ENCODE assay signal across 8 mouse cellular contexts in genomic region chr2:146220591-146221075, GRCm38 (mm10). TPM values are rescaled to one million over a fixed set of nuclear protein-coding genes. Genes with fewer than 3 reads are reported as not detected.
DNase-seq lines count a peak whose midpoint lies in the region; ATAC-seq lines count a peak whose summit lies in the region.

No protein-coding gene starts in this region.

- H3K4me3 ChIP-seq in embryonic facial prominence, embryonic 14.5 days (ENCODE audit: low read depth, low read length): peak overlapping the region; percentile 50
- H3K4me3 ChIP-seq in intestine, embryonic 14.5 days (ENCODE audit: low read depth, low read length): peak overlapping the region; percentile 50; the same call in 1 of the 2 replicates
- H3K4me3 ChIP-seq in neural tube, embryonic 14.5 days (ENCODE audit: low read depth, low read length): peak overlapping the region; percentile 71

- intact Hi-C loops in left cerebral cortex, postnatal 4 days (cut with DNase I): loop anchor here (5.0 to 10.0 kb wide), 3 partner anchors 84 to 263 kb away; no protein-coding TSS in a partner anchor

- H3K9ac ChIP-seq in embryonic facial prominence, embryonic 14.5 days (ENCODE audit: low read depth, low read length): no peak overlapping the region
- no peak overlapping the region for H3K9ac ChIP-seq in intestine, embryonic 14.5 days (ENCODE audit: low read length)
- 0 out of 2 replicates have a peak overlapping the region, but pooled peaks have one; percentile 21 for H3K9ac ChIP-seq in neural tube, embryonic 14.5 days (replicated peaks; ENCODE audit: low read depth, low read length)

- DNase-seq in left cerebral cortex, postnatal 4 days: peak; percentile 86
- DNase-seq in left cerebral cortex, adult 9 months (ENCODE audit: low spot score in 2 of 2): no peak
- DNase-seq in embryonic facial prominence, embryonic 14.5 days (ENCODE audit: low spot score): no peak
- DNase-seq in intestine, embryonic 14.5 days (ENCODE audit: low spot score): peak; percentile 59
- no peak for DNase-seq in spleen, postnatal 36 days (ENCODE audit: low spot score in 2 of 2)
- DNase-seq in layer of hippocampus, adult 9-10 months (ENCODE audit: low spot score): no peak

- H3K4me1 ChIP-seq in embryonic facial prominence, embryonic 14.5 days (ENCODE audit: control insufficient read depth, insufficient read depth, low read length): peaks cover 22% of the 10 kb centered on the region
- peaks cover 23% of the 10 kb centered on the region for H3K4me1 ChIP-seq in intestine, embryonic 14.5 days (replicated peaks; ENCODE audit: control insufficient read depth, insufficient read depth, low read length)
- peaks cover 18% of the 10 kb centered on the region; the same call in 1 of the 2 replicates for H3K4me1 ChIP-seq in neural tube, embryonic 14.5 days (ENCODE audit: control insufficient read depth, insufficient read depth, low read length)

- H3K27me3 ChIP-seq in embryonic facial prominence, embryonic 14.5 days (replicated peaks; ENCODE audit: control insufficient read depth, insufficient read depth, low read length): peaks cover 92% of the 10 kb centered on the region
- H3K27me3 ChIP-seq in intestine, embryonic 14.5 days (replicated peaks; ENCODE audit: control insufficient read depth, insufficient read depth, low read length): peaks cover 96% of the 10 kb centered on the region
- H3K27me3 ChIP-seq in neural tube, embryonic 14.5 days (ENCODE audit: control insufficient read depth, insufficient read depth, low read length): peaks cover 18% of the 10 kb centered on the region

- H3K4me2 ChIP-seq in embryonic facial prominence, embryonic 14.5 days (ENCODE audit: low read depth, low read length): peak overlapping the region; percentile 99
- H3K4me2 ChIP-seq in intestine, embryonic 14.5 days (ENCODE audit: low read length): peak overlapping the region; percentile 94; the same call in 1 of the 2 replicates
- H3K4me2 ChIP-seq in neural tube, embryonic 14.5 days (ENCODE audit: low read depth, low read length): peak overlapping the region; percentile 91

- WGBS in embryonic facial prominence, embryonic 14.5 days: under 1% methylated on average over 24 of the region's 24 CpGs
- 1% methylated on average over 24 of the region's 24 CpGs for WGBS in intestine, embryonic 14.5 days
- under 1% methylated on average over 24 of the region's 24 CpGs for WGBS in neural tube, embryonic 14.5 days

- H3K27ac ChIP-seq in embryonic facial prominence, embryonic 14.5 days (replicated peaks; ENCODE audit: low read depth, low read length): 0 out of 2 replicates have a peak overlapping the region, but pooled peaks have one; percentile 10
- no peak overlapping the region for H3K27ac ChIP-seq in intestine, embryonic 14.5 days (ENCODE audit: low read depth)
- peak overlapping the region; percentile 90 for H3K27ac ChIP-seq in neural tube, embryonic 14.5 days (ENCODE audit: low read depth, low read length)

- no peak for ATAC-seq in embryonic facial prominence, embryonic 14.5 days (ENCODE audit: low read depth)
- ATAC-seq in intestine, embryonic 14.5 days (replicated peaks; ENCODE audit: low FRiP score, low TSS enrichment, low read depth): no peak
- no peak for ATAC-seq in neural tube, embryonic 14.5 days (ENCODE audit: low read depth)
- no peak for ATAC-seq in erythroid progenitor cell, adult 5-6 weeks (replicated peaks; ENCODE audit: low FRiP score, poor library complexity, severe bottlenecking)

- no peaks in the 10 kb centered on the region for H3K36me3 ChIP-seq in embryonic facial prominence, embryonic 14.5 days (ENCODE audit: control insufficient read depth, insufficient read depth, low read length)
- no peaks in the 10 kb centered on the region for H3K36me3 ChIP-seq in intestine, embryonic 14.5 days (ENCODE audit: control insufficient read depth, insufficient read depth, low read length)
- no peaks in the 10 kb centered on the region for H3K36me3 ChIP-seq in neural tube, embryonic 14.5 days (ENCODE audit: control insufficient read depth, insufficient read depth, low read length)

- no peaks in the 10 kb centered on the region for H3K9me3 ChIP-seq in embryonic facial prominence, embryonic 14.5 days (ENCODE audit: control insufficient read depth, low read length)
- no peaks in the 10 kb centered on the region for H3K9me3 ChIP-seq in intestine, embryonic 14.5 days (ENCODE audit: control insufficient read depth, low read length)
- H3K9me3 ChIP-seq in neural tube, embryonic 14.5 days (ENCODE audit: control insufficient read depth, low read length): no peaks in the 10 kb centered on the region

RNA-seq across cellular contexts. Expression of gene Insm1, which starts 1.1 kb away (rescaled TPM):
- total RNA-seq in left cerebral cortex, postnatal 4 days (2021): 10 to 100 TPM; 11.6 to 14.7 TPM
- 1.0 and 1.3 TPM in 2 replicates for polyA plus RNA-seq in embryonic facial prominence, embryonic 14.5 days (2014; fragmentation: Nextera tagmentation; extraction: Ambion mirVana)
- 1.6 and 1.8 TPM in 2 replicates for polyA plus RNA-seq in intestine, embryonic 14.5 days (2014; fragmentation: Nextera tagmentation; extraction: Ambion mirVana)
- 1.4 and 1.8 TPM in 2 replicates for polyA plus RNA-seq in neural tube, embryonic 14.5 days (2014; fragmentation: Nextera tagmentation; extraction: Ambion mirVana)
- total RNA-seq in erythroid progenitor cell, adult 5-6 weeks (2015; ENCODE audit: low replicate concordance): 1.3 TPM in 1 of 2 replicates, not detected in the other
- total RNA-seq in erythroid progenitor cell, adult 5-6 weeks (2017; ENCODE audit: low replicate concordance): not detected in 2 replicates

Comparison
In these comparisons a context has a peak if more than half of its experiments do, and no peak if none do; other contexts are left out.
1. DNase-seq: peak in left cerebral cortex, postnatal 4 days (single experiment) and intestine, embryonic 14.5 days (single experiment); none in left cerebral cortex, adult 9 months (0 of 2), embryonic facial prominence, embryonic 14.5 days (single experiment), spleen, postnatal 36 days (0 of 2) and layer of hippocampus, adult 9-10 months (single experiment).
2. Peak in every context shown above with its lines, with median percentiles within 50 percentile points of each other: H3K4me2 ChIP-seq and H3K4me3 ChIP-seq.